Comparison of ENCODE assay signal across 9 mouse cellular contexts in the genomic region with DNA sequence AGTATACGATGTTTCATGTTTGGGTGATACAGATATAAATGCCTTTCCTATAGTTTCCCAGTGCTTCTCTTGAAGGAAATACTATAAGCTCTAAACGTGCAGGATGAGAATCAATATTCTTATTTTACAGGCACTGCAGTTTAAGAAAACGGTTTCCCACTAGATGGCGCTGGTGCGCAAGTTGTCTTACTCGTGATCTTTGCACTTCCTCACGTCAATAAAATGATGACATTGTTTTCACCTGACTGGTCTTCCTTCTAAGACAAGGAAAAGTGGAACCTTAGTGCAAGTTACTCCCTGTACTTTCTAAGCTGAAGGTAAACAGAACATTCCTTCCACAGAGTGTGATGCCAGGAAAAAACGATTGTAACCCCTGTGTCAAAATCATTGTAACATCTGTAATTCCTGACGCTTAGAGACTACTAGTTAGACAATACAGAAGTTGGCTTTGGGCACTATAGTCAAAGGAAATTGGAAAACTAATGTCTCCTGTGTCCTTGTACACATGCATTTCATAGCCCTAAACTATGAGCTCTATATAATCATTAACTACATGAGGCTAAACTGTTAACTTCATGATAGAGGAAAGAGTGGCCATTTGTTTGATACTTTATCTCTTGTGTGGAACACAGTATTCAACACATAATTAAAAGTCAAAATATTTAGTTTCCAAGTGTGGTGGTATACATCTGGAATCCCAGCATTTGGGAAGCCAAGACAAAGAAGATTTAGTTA. TPM values are rescaled to one million over a fixed set of nuclear protein-coding genes. Genes with fewer than 3 reads are reported as not detected.
DNase-seq lines count a peak whose midpoint lies in the region; ATAC-seq and TF ChIP-seq lines count a peak whose summit lies in the region.
"Had no signal": no experiment of that assay in that cellular context is flagged by ENCODE, and none has a peak within 500 bp of the region (broad histone marks: within the 10 kb centered on the region; RNA-seq: fewer than 3 reads in every experiment).

No protein-coding gene starts in this region.

- no peaks in the 10 kb centered on the region for H3K9me3 ChIP-seq in kidney, embryonic 16.5 days (ENCODE audit: low read length)
- no peaks in the 10 kb centered on the region for H3K9me3 ChIP-seq in embryonic facial prominence, embryonic 11.5 days (replicated peaks; ENCODE audit: control insufficient read depth, low read length)
- no peaks in the 10 kb centered on the region for H3K9me3 ChIP-seq in intestine, embryonic 14.5 days (ENCODE audit: control insufficient read depth, low read length)
- H3K9me3 ChIP-seq: stomach, embryonic 15.5 days had no signal

- no peak overlapping the region for H3K27ac ChIP-seq in kidney, adult 2 months (ENCODE audit: insufficient read depth, low read depth, low read length)
- no peak overlapping the region for H3K27ac ChIP-seq in kidney, embryonic 16.5 days (ENCODE audit: low read length)
- H3K27ac ChIP-seq in embryonic facial prominence, embryonic 11.5 days (replicated peaks; ENCODE audit: low read depth, low read length): no peak overlapping the region
- no peak overlapping the region for H3K27ac ChIP-seq in intestine, embryonic 14.5 days (ENCODE audit: low read depth)
- H3K27ac ChIP-seq: stomach, embryonic 15.5 days had no signal

- H3K4me3 ChIP-seq in kidney, adult 2 months (ENCODE audit: insufficient read depth, low read depth, low read length): no peak overlapping the region
- no peak overlapping the region for H3K4me3 ChIP-seq in kidney, embryonic 16.5 days (ENCODE audit: low read length)
- H3K4me3 ChIP-seq in embryonic facial prominence, embryonic 11.5 days (ENCODE audit: low read depth, low read length): no peak overlapping the region
- H3K4me3 ChIP-seq in intestine, embryonic 14.5 days (ENCODE audit: low read depth, low read length): no peak overlapping the region
- H3K4me3 ChIP-seq: stomach, embryonic 15.5 days had no signal

- peak; percentile 83 for DNase-seq in kidney, adult 2 months
- peak; percentile 84 for DNase-seq in adrenal gland, postnatal 25 days
- peak; percentile 93 for DNase-seq in embryonic facial prominence, embryonic 11.5 days (ENCODE audit: low spot score)
- peak; percentile 94 for DNase-seq in intestine, embryonic 14.5 days (ENCODE audit: low spot score)
- peak; percentile 53 to 67 for DNase-seq in left cerebral cortex, postnatal 36 days (ENCODE audit: low spot score in 2 of 2)
- DNase-seq in ovary, postnatal 14 days (ENCODE audit: low spot score): peak; percentile 72
- DNase-seq in thymus, postnatal 0 days (ENCODE audit: low spot score): peak; percentile 82

- H3K27me3 ChIP-seq in kidney, adult 2 months (replicated peaks; ENCODE audit: control insufficient read depth, insufficient read depth, low read length): no peaks in the 10 kb centered on the region
- no peaks in the 10 kb centered on the region for H3K27me3 ChIP-seq in kidney, embryonic 16.5 days (ENCODE audit: insufficient read depth, low read length)
- H3K27me3 ChIP-seq in embryonic facial prominence, embryonic 11.5 days (ENCODE audit: control insufficient read depth, insufficient read depth, low read length): no peaks in the 10 kb centered on the region
- H3K27me3 ChIP-seq in intestine, embryonic 14.5 days (replicated peaks; ENCODE audit: control insufficient read depth, insufficient read depth, low read length): no peaks in the 10 kb centered on the region
- H3K27me3 ChIP-seq: stomach, embryonic 15.5 days had no signal

- no peak for TF ChIP-seq POLR2A in kidney, adult 2 months (IDR thresholded peaks at IDR 0.05; ENCODE audit: low read depth, low read length)

- peaks cover 3% of the 10 kb centered on the region; the same call in 1 of the 2 replicates for H3K4me1 ChIP-seq in kidney, adult 2 months (ENCODE audit: control insufficient read depth, insufficient read depth, low read length)
- H3K4me1 ChIP-seq in kidney, embryonic 16.5 days (ENCODE audit: insufficient read depth, low read length): peaks cover 16% of the 10 kb centered on the region
- no peaks in the 10 kb centered on the region for H3K4me1 ChIP-seq in embryonic facial prominence, embryonic 11.5 days (ENCODE audit: control insufficient read depth, insufficient read depth, low read length)
- H3K4me1 ChIP-seq in intestine, embryonic 14.5 days (replicated peaks; ENCODE audit: control insufficient read depth, insufficient read depth, low read length): peaks cover 4% of the 10 kb centered on the region; the same call in 1 of the 2 replicates

- peak; percentile 64 for TF ChIP-seq CTCF in kidney, adult 2 months (conservative IDR thresholded peaks at IDR 0.05; ENCODE audit: insufficient read depth, insufficient read length, low read depth, low read length)

- no peak overlapping the region for H3K4me2 ChIP-seq in kidney, embryonic 16.5 days (replicated peaks; ENCODE audit: low read depth, low read length)
- no peak overlapping the region for H3K4me2 ChIP-seq in embryonic facial prominence, embryonic 11.5 days (ENCODE audit: low read depth, low read length)
- H3K4me2 ChIP-seq in intestine, embryonic 14.5 days (ENCODE audit: low read length): no peak overlapping the region
- H3K4me2 ChIP-seq: stomach, embryonic 15.5 days had no signal

- 7% methylated on average over 9 of the region's 9 CpGs for WGBS in kidney, adult 2 months
- WGBS in kidney, embryonic 16.5 days: 13% methylated on average over 9 of the region's 9 CpGs
- WGBS in embryonic facial prominence, embryonic 11.5 days: 18% methylated on average over 9 of the region's 9 CpGs
- WGBS in intestine, embryonic 14.5 days: 14% methylated on average over 9 of the region's 9 CpGs

- H3K36me3 ChIP-seq in kidney, adult 2 months (ENCODE audit: control insufficient read depth, insufficient read depth, low read length): no peaks in the 10 kb centered on the region
- H3K36me3 ChIP-seq in kidney, embryonic 16.5 days (ENCODE audit: insufficient read depth, low read length): peaks cover 7% of the 10 kb centered on the region; the same call in 1 of the 2 replicates
- H3K36me3 ChIP-seq in embryonic facial prominence, embryonic 11.5 days (replicated peaks; ENCODE audit: control insufficient read depth, insufficient read depth, low read depth, low read length): no peaks in the 10 kb centered on the region
- H3K36me3 ChIP-seq in intestine, embryonic 14.5 days (ENCODE audit: control insufficient read depth, insufficient read depth, low read length): peaks cover 7% of the 10 kb centered on the region
- H3K36me3 ChIP-seq: stomach, embryonic 15.5 days had no signal

- no peak for ATAC-seq in kidney, embryonic 16.5 days (ENCODE audit: low FRiP score, low TSS enrichment)
- no peak for ATAC-seq in embryonic facial prominence, embryonic 11.5 days (replicated peaks; ENCODE audit: insufficient number of reproducible peaks, low FRiP score, low TSS enrichment, low read depth)
- no peak; the same call in 1 of the 2 replicates for ATAC-seq in intestine, embryonic 14.5 days (replicated peaks; ENCODE audit: low FRiP score, low TSS enrichment, low read depth)

- intact Hi-C loops in left cerebral cortex, postnatal 36 days (cut with DNase I): loop anchor here (10.0 kb wide), 1 partner anchor 253 kb away; no protein-coding TSS in a partner anchor

- H3K9ac ChIP-seq in kidney, embryonic 16.5 days (replicated peaks; ENCODE audit: low read length): no peak overlapping the region
- no peak overlapping the region for H3K9ac ChIP-seq in embryonic facial prominence, embryonic 11.5 days (replicated peaks; ENCODE audit: low read length)
- no peak overlapping the region for H3K9ac ChIP-seq in intestine, embryonic 14.5 days (ENCODE audit: low read length)
- H3K9ac ChIP-seq: stomach, embryonic 15.5 days had no signal

RNA-seq across cellular contexts. Expression of gene Rbm45, which starts 2.4 kb away (rescaled TPM):
- 8.3 and 8.9 TPM in 2 replicates for polyA plus RNA-seq in kidney, adult 2 months (2012; rRNA removed)
- polyA plus RNA-seq in kidney, embryonic 16.5 days (2015; fragmentation: Nextera tagmentation; extraction: Ambion mirVana): 14.5 and 16.9 TPM in 2 replicates
- total RNA-seq in adrenal gland, postnatal 25 days (2021): 49.2 and 61.7 TPM in 2 replicates
- 14.3 and 14.9 TPM in 2 replicates for polyA plus RNA-seq in embryonic facial prominence, embryonic 11.5 days (2014; fragmentation: Nextera tagmentation; extraction: Ambion mirVana)
- polyA plus RNA-seq in intestine, embryonic 14.5 days (2014; fragmentation: Nextera tagmentation; extraction: Ambion mirVana): 14.6 and 17.1 TPM in 2 replicates
- total RNA-seq in left cerebral cortex, postnatal 36 days (2021): 10 to 100 TPM; 36.2 to 38.1 TPM
- polyA plus RNA-seq in thymus, postnatal 0 days (2015; fragmentation: Nextera tagmentation; extraction: Ambion mirVana): 25.1 and 25.4 TPM in 2 replicates

RNA-seq across cellular contexts. Expression of gene Cyct, which starts 7.1 kb away (rescaled TPM):
- polyA plus RNA-seq in kidney, adult 2 months (2012; rRNA removed): not detected in 2 replicates
- polyA plus RNA-seq in kidney, embryonic 16.5 days (2015; fragmentation: Nextera tagmentation; extraction: Ambion mirVana): not detected in 2 replicates
- not detected in 2 replicates for total RNA-seq in adrenal gland, postnatal 25 days (2021)
- polyA plus RNA-seq in embryonic facial prominence, embryonic 11.5 days (2014; fragmentation: Nextera tagmentation; extraction: Ambion mirVana): not detected in 2 replicates
- polyA plus RNA-seq in intestine, embryonic 14.5 days (2014; fragmentation: Nextera tagmentation; extraction: Ambion mirVana): not detected in 2 replicates
- not detected for total RNA-seq in left cerebral cortex, postnatal 36 days (2021)
- not detected in 2 replicates for polyA plus RNA-seq in thymus, postnatal 0 days (2015; fragmentation: Nextera tagmentation; extraction: Ambion mirVana)
- polyA plus RNA-seq: stomach, embryonic 15.5 days had no signal

RNA-seq across cellular contexts. Expression of gene Pde11a, which starts 28.8 kb away (rescaled TPM):
- 0.83 and 0.95 TPM in 2 replicates for polyA plus RNA-seq in kidney, adult 2 months (2012; rRNA removed)
- polyA plus RNA-seq in kidney, embryonic 16.5 days (2015; fragmentation: Nextera tagmentation; extraction: Ambion mirVana): 0.91 and 1.5 TPM in 2 replicates
- 0.30 TPM in 1 of 2 replicates, not detected in the other for total RNA-seq in adrenal gland, postnatal 25 days (2021)
- 0.13 and 0.28 TPM in 2 replicates for polyA plus RNA-seq in embryonic facial prominence, embryonic 11.5 days (2014; fragmentation: Nextera tagmentation; extraction: Ambion mirVana)
- polyA plus RNA-seq in intestine, embryonic 14.5 days (2014; fragmentation: Nextera tagmentation; extraction: Ambion mirVana): 0.38 and 0.42 TPM in 2 replicates
- 1 to 10 TPM; 3.7 to 4.6 TPM for total RNA-seq in left cerebral cortex, postnatal 36 days (2021)
- 1.5 and 2.8 TPM in 2 replicates for polyA plus RNA-seq in thymus, postnatal 0 days (2015; fragmentation: Nextera tagmentation; extraction: Ambion mirVana)

RNA-seq across cellular contexts. Expression of gene Osbpl6, which starts 39.0 kb away (rescaled TPM):
- 35.1 and 41.2 TPM in 2 replicates for polyA plus RNA-seq in kidney, adult 2 months (2012; rRNA removed)
- polyA plus RNA-seq in kidney, embryonic 16.5 days (2015; fragmentation: Nextera tagmentation; extraction: Ambion mirVana): 17.8 and 18.4 TPM in 2 replicates
- total RNA-seq in adrenal gland, postnatal 25 days (2021): 23.9 and 31.9 TPM in 2 replicates
- polyA plus RNA-seq in embryonic facial prominence, embryonic 11.5 days (2014; fragmentation: Nextera tagmentation; extraction: Ambion mirVana): 10.7 and 11.8 TPM in 2 replicates
- polyA plus RNA-seq in intestine, embryonic 14.5 days (2014; fragmentation: Nextera tagmentation; extraction: Ambion mirVana): 8.9 and 10.9 TPM in 2 replicates
- total RNA-seq in left cerebral cortex, postnatal 36 days (2021): 10 to 100 TPM; 43.0 to 60.1 TPM
- 10.1 and 10.8 TPM in 2 replicates for polyA plus RNA-seq in thymus, postnatal 0 days (2015; fragmentation: Nextera tagmentation; extraction: Ambion mirVana)
